Mouse (Mus musculus) gastrocnemius, postnatal 14 days (tissue): Measurements from ENCODE around the gene Btbd2. TPM values are rescaled to one million over a fixed set of nuclear protein-coding genes. Genes with fewer than 3 reads are reported as not detected.
"Not testable (repeated sequence)": the region's sequence is repeated elsewhere in the genome, so short reads cannot be mapped to it uniquely, and the experiment has no call there.

ENCODE experiments used
- DNase-seq: peaks from one replicate; pipeline ENCODE4 v3.0.0; 2021; ENCODE audit warnings: mixed read lengths
- intact Hi-C: fragments of 180-260 bp; cut with DNase I; formaldehyde crosslinking; loops from one replicate; pipeline ENCODE4 v1.15.1; 2025; ENCODE audit warnings: low total_unique reads
- total RNA-seq, 2 experiments: library from RNA; stranded (reverse); gene quantifications; 2 replicates each; pipeline ENCODE4 v1.2.3; 2021

Gene Btbd2
- total RNA-seq, 2 experiments from 2014 or later, result 30.1 to 34.4 TPM

GRCm38 (mm10) chr10:80619465-80620244 lies 37.2 kb downstream of the Btbd2 start:
- no peak for DNase-seq
- intact Hi-C loops, result no loop called here

GRCm38 (mm10) chr10:80618181-80618580 lies 38.7 kb downstream of the Btbd2 start:
- intact Hi-C loops, result no loop called here
- peak; percentile 59 for DNase-seq

- no peak for DNase-seq
- intact Hi-C loops, result no loop called here
Observed at GRCm38 (mm10) chr10:80614351-80614750, 42.5 kb downstream of the Btbd2 start.

- no peak for DNase-seq
- intact Hi-C loops, result no loop called here
Observed at GRCm38 (mm10) chr10:80613821-80614220, 43.0 kb downstream of the Btbd2 start.

GRCm38 (mm10) chr10:80611905-80612304 lies 45.0 kb downstream of the Btbd2 start:
- intact Hi-C loops, result no loop called here
- DNase-seq, result no peak

- no peak for DNase-seq
- intact Hi-C loops, result no loop called here
Observed at GRCm38 (mm10) chr10:80611024-80611423, 45.8 kb downstream of the Btbd2 start.

GRCm38 (mm10) chr10:80610116-80610785 lies 46.6 kb downstream of the Btbd2 start:
- intact Hi-C loops, result no loop called here
- DNase-seq, result no peak

- intact Hi-C loops, result loop anchor here (5.0 kb wide), 1 partner anchor 83 kb away; no protein-coding TSS in a partner anchor
- DNase-seq, result no peak
Observed at GRCm38 (mm10) chr10:80609269-80609924, 47.5 kb downstream of the Btbd2 start.

- DNase-seq, result no peak
- intact Hi-C loops, result loop anchor here (5.0 kb wide), 1 partner anchor 84 kb away; no protein-coding TSS in a partner anchor
Observed at GRCm38 (mm10) chr10:80608435-80608834, 48.4 kb downstream of the Btbd2 start.

- no peak for DNase-seq
- intact Hi-C loops, result loop anchor here (5.0 kb wide), 1 partner anchor 85 kb away; no protein-coding TSS in a partner anchor
Observed at GRCm38 (mm10) chr10:80606737-80607350, 50.0 kb downstream of the Btbd2 start.

- DNase-seq, result no peak
Observed at GRCm38 (mm10) chr10:80606306-80606705, 50.6 kb downstream of the Btbd2 start.

GRCm38 (mm10) chr10:80605721-80606120 lies 51.1 kb downstream of the Btbd2 start, which contains the start of gene Gm49322:
TSS of gene Gm49322 (plus strand) at chr10:80606021.
- DNase-seq, result not testable (repeated sequence)
- intact Hi-C loops, result loop anchor here (5.0 kb wide), 1 partner anchor 87 kb away; no protein-coding TSS in a partner anchor

More at GRCm38 (mm10) chr10:80606306-80606705, 50.6 kb downstream of the Btbd2 start:
- intact Hi-C loops, result loop anchor here (5.0 kb wide), 1 partner anchor 86 kb away; no protein-coding TSS in a partner anchor

- intact Hi-C loops, result loop anchor here (5.0 kb wide), 1 partner anchor 87 kb away; no protein-coding TSS in a partner anchor
- no peak for DNase-seq
Observed at GRCm38 (mm10) chr10:80604988-80605387, 51.9 kb downstream of the Btbd2 start.

- no peak for DNase-seq
- intact Hi-C loops, result no loop called here
Observed at GRCm38 (mm10) chr10:80604001-80604509, 52.8 kb downstream of the Btbd2 start.

- DNase-seq, result no peak
- intact Hi-C loops, result no loop called here
Observed at GRCm38 (mm10) chr10:80603364-80603763, 53.5 kb downstream of the Btbd2 start.

- DNase-seq, result peak; percentile 94
- intact Hi-C loops, result no loop called here
Observed at GRCm38 (mm10) chr10:80602698-80603325, 54.1 kb downstream of the Btbd2 start, which contains the start of the genes Scamp4 and Adat3. TSS of gene Scamp4 (plus strand) at chr10:80602872. TSS of gene Adat3 (plus strand) at chr10:80602880.

GRCm38 (mm10) chr10:80596318-80596717 lies 60.6 kb downstream of the Btbd2 start:
- DNase-seq, result no peak
- intact Hi-C loops, result no loop called here
